Mouse (Mus musculus): ENCODE measurements around the gene Plvap. TPM values are rescaled to one million over a fixed set of nuclear protein-coding genes. Genes with fewer than 3 reads are reported as not detected.
"Not testable (repeated sequence)": the region's sequence is repeated elsewhere in the genome, so short reads cannot be mapped to it uniquely, and the experiment has no call there.

Plvap gene
- polyA plus RNA-seq, 1 experiment from 2014 or later: 48.7 TPM

- peak within 1 kb of the TSS; percentile 73 for H3K9ac ChIP-seq
- peak; percentile 94 for ATAC-seq (ENCODE audit: low FRiP score, low read depth)
- peaks cover 12% of the 10 kb centered on the region for H3K4me1 ChIP-seq
- H3K4me3 ChIP-seq: peak within 1 kb of the TSS; percentile 74
- H3K36me3 ChIP-seq: peaks cover 26% of the 10 kb centered on the region
- no peaks in the 10 kb centered on the region for H3K9me3 ChIP-seq
- peak within 1 kb of the TSS; percentile 86 for H3K4me2 ChIP-seq (replicated peaks)
- under 1% methylated on average over 55 of the region's 55 CpGs for WGBS
- no peak within 1 kb of the TSS; the same call in 1 of the 2 replicates for H3K27ac ChIP-seq
- 0 out of 2 replicates have a peak, but pooled peaks cover 8% of the 10 kb centered on the region for H3K27me3 ChIP-seq (replicated peaks)
Observed at GRCm38 (mm10) chr8:71542632-71543343, 31.2 kb upstream of the Plvap start, which contains the start of gene Mvb12a. Gene Mvb12a (plus strand): TSS chr8:71542922.

GRCm38 (mm10) chr8:71537028-71537867 is 25.7 kb upstream of the Plvap start, which contains the start of gene Bst2:
Gene Bst2 (minus strand): TSS chr8:71537456.
- peak within 1 kb of the TSS; percentile 29 for H3K4me3 ChIP-seq
- peaks cover 12% of the 10 kb centered on the region for H3K4me1 ChIP-seq
- ATAC-seq (ENCODE audit: low FRiP score, low read depth): no peak
- no peaks in the 10 kb centered on the region for H3K9me3 ChIP-seq
- 3% methylated on average over 37 of the region's 37 CpGs for WGBS
- peaks cover 17% of the 10 kb centered on the region for H3K27me3 ChIP-seq (replicated peaks)
- H3K4me2 ChIP-seq (replicated peaks): peak within 1 kb of the TSS; percentile 57
- H3K27ac ChIP-seq: no peak within 1 kb of the TSS
- 0 out of 2 replicates have a peak within 1 kb of the TSS, but pooled peaks have one; percentile 29 for H3K9ac ChIP-seq
- H3K36me3 ChIP-seq: no peaks in the 10 kb centered on the region

GRCm38 (mm10) chr8:71535663-71536062 is 24.1 kb upstream of the Plvap start:
- H3K4me1 ChIP-seq: peaks cover 12% of the 10 kb centered on the region
- H3K27me3 ChIP-seq (replicated peaks): peaks cover 17% of the 10 kb centered on the region
- no peak overlapping the region for H3K4me2 ChIP-seq (replicated peaks)
- 68% methylated on average over 5 of the region's 5 CpGs for WGBS
- no peak overlapping the region for H3K4me3 ChIP-seq
- H3K36me3 ChIP-seq: no peaks in the 10 kb centered on the region
- ATAC-seq (ENCODE audit: low FRiP score, low read depth): no peak
- no peak overlapping the region for H3K27ac ChIP-seq
- no peak overlapping the region for H3K9ac ChIP-seq
- no peaks in the 10 kb centered on the region for H3K9me3 ChIP-seq

GRCm38 (mm10) chr8:71534263-71534810 is 22.8 kb upstream of the Plvap start:
- Histone ChIP-seq H3K4me3 (no peak overlapping the region), H3K9me3 (no peaks in the 10 kb centered on the region), H3K27me3 (replicated peaks) (peaks cover 17% of the 10 kb centered on the region), H3K9ac (no peak overlapping the region), H3K4me1 (peaks cover 12% of the 10 kb centered on the region), H3K4me2 (replicated peaks) (no peak overlapping the region), H3K27ac (no peak overlapping the region), H3K36me3 (no peaks in the 10 kb centered on the region)
- WGBS: 38% methylated on average over 3 of the region's 3 CpGs
- ATAC-seq (ENCODE audit: low FRiP score, low read depth): no peak

- H3K27ac ChIP-seq; ATAC-seq (ENCODE audit: low FRiP score, low read depth); H3K4me3 ChIP-seq; H3K4me2 ChIP-seq (replicated peaks); H3K4me1 ChIP-seq; H3K9me3 ChIP-seq; H3K36me3 ChIP-seq; H3K9ac ChIP-seq: not testable (repeated sequence)
- peaks cover 21% of the 10 kb centered on the region for H3K27me3 ChIP-seq (replicated peaks)
- 74% methylated on average over 8 of the region's 12 CpGs for WGBS
Observed at GRCm38 (mm10) chr8:71530735-71531467, 19.3 kb upstream of the Plvap start.

- H3K4me2 ChIP-seq (replicated peaks): no peak overlapping the region
- peaks cover 4% of the 10 kb centered on the region; the same call in 1 of the 2 replicates for H3K4me1 ChIP-seq
- ATAC-seq (ENCODE audit: low FRiP score, low read depth): no peak
- no peak overlapping the region for H3K4me3 ChIP-seq
- WGBS: 86% methylated on average over 11 of the region's 11 CpGs
- H3K9me3 ChIP-seq: no peaks in the 10 kb centered on the region
- H3K27ac ChIP-seq: no peak overlapping the region
- no peaks in the 10 kb centered on the region for H3K36me3 ChIP-seq
- peaks cover 42% of the 10 kb centered on the region for H3K27me3 ChIP-seq (replicated peaks)
- no peak overlapping the region for H3K9ac ChIP-seq
Observed at GRCm38 (mm10) chr8:71528362-71529073, 17.0 kb upstream of the Plvap start.

- no peak for ATAC-seq (ENCODE audit: low FRiP score, low read depth)
- Histone ChIP-seq H3K4me3 (no peak overlapping the region), H3K36me3 (no peaks in the 10 kb centered on the region), H3K27me3 (replicated peaks) (peaks cover 51% of the 10 kb centered on the region), H3K9me3 (no peaks in the 10 kb centered on the region), H3K4me2 (replicated peaks) (no peak overlapping the region), H3K4me1 (peaks cover 4% of the 10 kb centered on the region; the same call in 1 of the 2 replicates), H3K27ac (no peak overlapping the region), H3K9ac (no peak overlapping the region)
- WGBS: 47% methylated on average over 3 of the region's 3 CpGs
Observed at GRCm38 (mm10) chr8:71527162-71527870, 15.8 kb upstream of the Plvap start.

GRCm38 (mm10) chr8:71526272-71526671 is 14.7 kb upstream of the Plvap start:
- Histone ChIP-seq H3K27me3 (replicated peaks) (peaks cover 52% of the 10 kb centered on the region), H3K4me3 (no peak overlapping the region), H3K36me3 (no peaks in the 10 kb centered on the region), H3K9me3 (no peaks in the 10 kb centered on the region), H3K4me2 (replicated peaks) (no peak overlapping the region), H3K9ac (no peak overlapping the region), H3K27ac (no peak overlapping the region), H3K4me1 (peaks cover 4% of the 10 kb centered on the region; the same call in 1 of the 2 replicates)
- WGBS: 8% methylated on average over 6 of the region's 6 CpGs
- ATAC-seq (ENCODE audit: low FRiP score, low read depth): no peak

GRCm38 (mm10) chr8:71525226-71526050 is 13.9 kb upstream of the Plvap start, which contains the start of gene Ccdc194:
Gene Ccdc194 (minus strand): TSS chr8:71525711.
- H3K4me2 ChIP-seq (replicated peaks): peak within 1 kb of the TSS; percentile 34
- WGBS: 6% methylated on average over 46 of the region's 46 CpGs

GRCm38 (mm10) chr8:71521634-71522033 is 10.1 kb upstream of the Plvap start:
- Histone ChIP-seq H3K27ac (no peak overlapping the region), H3K4me2 (replicated peaks) (peak overlapping the region; percentile 10; the same call in 1 of the 2 replicates), H3K9me3 (no peaks in the 10 kb centered on the region), H3K9ac (no peak overlapping the region), H3K27me3 (replicated peaks) (peaks cover 39% of the 10 kb centered on the region), H3K4me1 (peaks cover 6% of the 10 kb centered on the region), H3K4me3 (no peak overlapping the region), H3K36me3 (no peaks in the 10 kb centered on the region)
- ATAC-seq (ENCODE audit: low FRiP score, low read depth): peak; percentile 68
- 6% methylated on average over 17 of the region's 17 CpGs for WGBS

More at GRCm38 (mm10) chr8:71525226-71526050, 13.9 kb upstream of the Plvap start, which contains the start of gene Ccdc194:
- H3K27ac ChIP-seq: no peak within 1 kb of the TSS
- H3K4me3 ChIP-seq: 0 out of 2 replicates have a peak within 1 kb of the TSS, but pooled peaks have one; percentile 5
- H3K4me1 ChIP-seq: peaks cover 4% of the 10 kb centered on the region; the same call in 1 of the 2 replicates
- no peaks in the 10 kb centered on the region for H3K36me3 ChIP-seq
- H3K9me3 ChIP-seq: no peaks in the 10 kb centered on the region
- peak within 1 kb of the TSS; percentile 10; the same call in 1 of the 2 replicates for H3K9ac ChIP-seq
- ATAC-seq (ENCODE audit: low FRiP score, low read depth): no peak
- H3K27me3 ChIP-seq (replicated peaks): peaks cover 52% of the 10 kb centered on the region
